23 mouse cellular contexts compared by ENCODE assay signal in the genomic region with DNA sequence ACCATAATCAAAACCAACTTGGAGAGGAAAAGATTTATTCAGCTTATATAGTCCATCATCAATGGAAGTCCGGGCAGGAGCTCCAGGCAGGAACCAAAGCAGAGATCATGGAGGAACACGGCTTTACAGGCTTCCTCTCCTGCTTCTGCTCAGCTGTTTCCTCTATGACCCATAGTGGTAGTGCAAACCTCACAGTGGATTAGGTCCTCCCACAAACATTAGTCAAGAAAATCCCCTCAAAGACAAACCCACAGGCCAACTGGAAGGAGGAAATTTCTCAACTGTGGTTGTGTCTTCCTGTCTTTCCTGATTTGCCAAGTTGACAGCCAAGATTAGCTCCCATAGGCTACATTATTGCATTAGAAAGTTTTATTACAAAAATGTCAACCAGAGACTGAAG. TPM values are rescaled to one million over a fixed set of nuclear protein-coding genes. Genes with fewer than 3 reads are reported as not detected.
DNase-seq lines count a peak whose midpoint lies in the region.
"Had no signal": no experiment of that assay in that cellular context is flagged by ENCODE, and none has a peak within 500 bp of the region (broad histone marks: within the 10 kb centered on the region; RNA-seq: fewer than 3 reads in every experiment).

No protein-coding gene starts in this region.

- no peaks in the 10 kb centered on the region for H3K36me3 ChIP-seq in macrophage (ENCODE audit: inconsistent target)
- H3K36me3 ChIP-seq: G1E; heart, embryonic 12.5 days; heart, embryonic 15.5 days; hindbrain, embryonic 10.5 days; hindbrain, embryonic 13.5 days had no signal

- H3K27ac ChIP-seq in macrophage: peak overlapping the region; percentile 35
- H3K27ac ChIP-seq: gastrocnemius, adult 2 months; heart, embryonic 15.5 days; hindbrain, embryonic 10.5 days; hindbrain, embryonic 13.5 days had no signal

- 10% methylated on average over 2 of the region's 2 CpGs for WGBS in macrophage (ENCODE audit: missing documents)

- H3K4me3 ChIP-seq in macrophage (ENCODE audit: inconsistent target): no peak overlapping the region
- H3K4me3 ChIP-seq: gastrocnemius, adult 2 months; heart, embryonic 12.5 days; heart, embryonic 15.5 days; hindbrain, embryonic 10.5 days; hindbrain, embryonic 13.5 days had no signal

- peak; percentile 74 for DNase-seq in heart, adult 11 months
- DNase-seq in heart, adult 8-10 months (ENCODE audit: low spot score): no peak
- peak; percentile 74 for DNase-seq in fat pad, adult 2 months (ENCODE audit: extremely low read depth, low read depth, low spot score)
- DNase-seq in adrenal gland, adult 8-10 months: no peak
- no peak for DNase-seq in natural killer cell, adult 2 months (ENCODE audit: low spot score in 2 of 2)
- DNase-seq in kidney, postnatal 25 days: no peak
- DNase-seq: adrenal gland, postnatal 14 days; cerebellum, adult 11-12 months; cerebellum, adult 8-10 months; cerebellum, postnatal 10 days; cerebellum, postnatal 36 days; forebrain, postnatal 0 days; gastrocnemius, adult 2 months; gastrocnemius, postnatal 14 days; heart, postnatal 10 days; heart, postnatal 36 days had no signal

- no peaks in the 10 kb centered on the region for H3K79me2 ChIP-seq in macrophage (ENCODE audit: inconsistent target)

RNA-seq across cellular contexts. Expression of gene Large1, which starts 59.7 kb away (rescaled TPM):
- 10 to 100 TPM; 41.5 to 49.0 (median 44.3) TPM for total RNA-seq in heart, adult 8-10 months (2022)
- total RNA-seq in macrophage (2018; cell fraction: chromatin; rRNA removed): 10 to 100 TPM; 27.6 to 95.2 (median 55.0) TPM
- total RNA-seq in macrophage (2018; cell fraction: cytosol; rRNA removed): 10 to 100 TPM in 15 of 26 experiments, 1 to 10 TPM in 11; 6.1 to 21.3 (median 11.4) TPM
- total RNA-seq in macrophage (2018; cell fraction: nucleus; rRNA removed): 10 to 100 TPM; 17.8 to 79.4 (median 34.3) TPM
- 8.1 to 13.1 TPM (median 13.0 TPM) in 3 replicates for polyA plus RNA-seq in macrophage (2018)
- total RNA-seq in adrenal gland, adult 8-10 months (2022): 10 to 100 TPM; 27.9 to 31.7 (median 29.1) TPM
- total RNA-seq: CH12.LX had no signal
- polyA plus RNA-seq: G1E had no signal

Comparison
In these comparisons a context has a peak if more than half of its experiments do, and no peak if none do; other contexts are left out.
1. DNase-seq: peak in heart, adult 11 months (single experiment) and fat pad, adult 2 months (single experiment); none in heart, adult 8-10 months (single experiment), adrenal gland, adult 8-10 months (single experiment), natural killer cell, adult 2 months (0 of 2) and kidney, postnatal 25 days (0 of 2).